Mouse (Mus musculus): ENCODE data around the gene Fthl17f. TPM values are rescaled to one million over a fixed set of nuclear protein-coding genes. Genes with fewer than 3 reads are reported as not detected.

The Fthl17f gene
- polyA plus RNA-seq (2021; fragmentation: Nextera tagmentation): not detected in 2 replicates
- long read RNA-seq, experiment 1: 0 reads
- long read RNA-seq, experiment 2: 0 reads

GRCm38 (mm10) chrX:9062715-9063114, at the start of gene Fthl17f:
Gene Fthl17f (plus strand): TSS chrX:9063015.

GRCm38 (mm10) chrX:9033193-9033592, 29.6 kb upstream of the Fthl17f start, which contains the start of gene Fthl17e:
Gene Fthl17e (plus strand): TSS chrX:9033493.

GRCm38 (mm10) chrX:9104262-9104661, 41.4 kb downstream of the Fthl17f start, which contains the start of gene 4930402K13Rik:
Gene 4930402K13Rik (plus strand): TSS chrX:9104562.

Other genes with a start within 250 kb of the Fthl17f start
- gene Gm6592, start 219.0 kb upstream of the Fthl17f start, polyA plus RNA-seq (2021; fragmentation: Nextera tagmentation): not detected in 2 replicates
- not detected in 2 replicates for gene Gm5751, start 188.8 kb upstream of the Fthl17f start, polyA plus RNA-seq (2021; fragmentation: Nextera tagmentation)
- 5.2 and 6.2 TPM in 2 replicates for gene B630019K06Rik, start 170.6 kb upstream of the Fthl17f start, polyA plus RNA-seq (2021; fragmentation: Nextera tagmentation)
- gene Fthl17b, start 100.0 kb upstream of the Fthl17f start, polyA plus RNA-seq (2021; fragmentation: Nextera tagmentation): not detected in 2 replicates
- not detected in 2 replicates for gene Fthl17c, start 86.5 kb upstream of the Fthl17f start, polyA plus RNA-seq (2021; fragmentation: Nextera tagmentation)
- not detected in 2 replicates for gene Fthl17d, start 76.3 kb upstream of the Fthl17f start, polyA plus RNA-seq (2021; fragmentation: Nextera tagmentation)
- not detected in 2 replicates for gene Fthl17e, start 29.5 kb upstream of the Fthl17f start, polyA plus RNA-seq (2021; fragmentation: Nextera tagmentation)
- not detected in 2 replicates for gene 4930402K13Rik, start 41.5 kb downstream of the Fthl17f start, polyA plus RNA-seq (2021; fragmentation: Nextera tagmentation)
- gene Lancl3, start 136.9 kb downstream of the Fthl17f start, polyA plus RNA-seq (2021; fragmentation: Nextera tagmentation): 1.8 and 1.9 TPM in 2 replicates
- not detected in 2 replicates for gene Gm14862, start 193.9 kb downstream of the Fthl17f start, polyA plus RNA-seq (2021; fragmentation: Nextera tagmentation)
- 4.6 and 5.4 TPM in 2 replicates for gene Xk, start 209.7 kb downstream of the Fthl17f start, polyA plus RNA-seq (2021; fragmentation: Nextera tagmentation)
- not detected in 2 replicates for gene H2al1m, start 220.7 kb downstream of the Fthl17f start, polyA plus RNA-seq (2021; fragmentation: Nextera tagmentation)

Measured in layer of hippocampus, adult 6 months (tissue).